Mouse (Mus musculus) megakaryocyte-erythroid progenitor cell, adult 5-6 weeks (primary cell): ENCODE results near the gene Serpinb12. TPM values are rescaled to one million over a fixed set of nuclear protein-coding genes. Genes with fewer than 3 reads are reported as not detected.
"Not testable (repeated sequence)": the region's sequence is repeated elsewhere in the genome, so short reads cannot be mapped to it uniquely, and the experiment has no call there.

ENCODE experiments used
- ATAC-seq: replicated peaks from 2 replicates; pipeline ENCODE4 v1.8.0; 2016; ENCODE audit warnings: mild to moderate bottlenecking, inconsistent platforms; ENCODE audit not compliant: severe bottlenecking, poor library complexity, low FRiP score, low TSS enrichment
- total RNA-seq, 2 experiments: library from RNA; stranded (forward) in 1 of 2; stranded (reverse) in 1 of 2; fragments of 200-1000, 215-1000 nt in 1 of 2; fragments of >200 nt in 1 of 2; fragmentation: Nextera tagmentation in 1 of 2; gene quantifications; 2 replicates each; pipeline ENCODE4 v1.2.3; 2014 to 2017

Serpinb12 gene
- total RNA-seq (2014; fragmentation: Nextera tagmentation) (not detected in 2 replicates), total RNA-seq (2017) (not detected in 2 replicates)

GRCm38 (mm10) chr1:106934265-106934664 is at the start of gene Serpinb12:
Serpinb12 (plus strand) TSS chr1:106934449.
- ATAC-seq, result no peak

DNA sequence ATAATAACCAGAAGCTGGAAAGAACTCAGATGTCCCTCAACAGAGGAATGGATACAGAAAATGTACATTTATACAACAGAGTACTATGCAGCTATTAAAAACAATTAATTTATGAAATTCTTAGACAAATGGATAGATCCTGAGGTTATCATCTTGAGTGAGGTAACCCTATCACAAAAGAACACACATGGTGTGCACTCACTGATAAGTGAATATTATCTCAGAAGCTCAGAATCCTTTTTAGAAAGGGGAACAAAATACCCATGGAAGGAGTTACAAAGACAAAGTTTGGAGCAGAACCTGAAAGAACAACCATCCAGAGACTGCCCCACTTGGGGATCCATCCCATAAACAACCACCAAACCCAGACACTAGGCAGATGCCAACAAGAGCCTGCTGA is 39.1 kb upstream of the Serpinb12 start:
- ATAC-seq, result not testable (repeated sequence)

GRCm38 (mm10) chr1:106901406-106901805 is 32.8 kb upstream of the Serpinb12 start:
- ATAC-seq, result peak; percentile 91

- no peak for ATAC-seq
These were observed 2.3 kb upstream of the Serpinb12 start for GRCm38 (mm10) chr1:106931954-106932353.

- ATAC-seq, result no peak
These were observed 591 bp upstream of the Serpinb12 start for GRCm38 (mm10) chr1:106933658-106934057.

DNA sequence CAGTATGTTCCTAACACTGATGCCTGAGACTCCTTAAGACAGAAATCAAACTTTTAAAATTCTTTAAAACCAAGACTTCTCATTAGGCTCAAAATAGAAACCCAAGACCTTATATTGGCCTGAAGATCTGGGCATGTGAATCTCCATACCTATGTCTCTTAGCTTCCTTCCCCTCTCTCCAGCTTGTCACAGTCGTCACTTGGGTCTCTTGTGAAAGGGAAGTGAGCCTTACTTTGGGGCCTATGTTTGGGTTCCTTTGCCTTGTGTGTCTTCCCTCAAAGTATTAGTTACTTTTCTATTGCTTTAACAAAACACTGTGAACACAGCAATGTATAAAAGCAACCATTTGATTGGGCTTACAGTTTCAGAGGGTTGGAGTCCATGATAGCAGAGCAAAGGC is 13.0 kb downstream of the Serpinb12 start:
- no peak for ATAC-seq

DNA sequence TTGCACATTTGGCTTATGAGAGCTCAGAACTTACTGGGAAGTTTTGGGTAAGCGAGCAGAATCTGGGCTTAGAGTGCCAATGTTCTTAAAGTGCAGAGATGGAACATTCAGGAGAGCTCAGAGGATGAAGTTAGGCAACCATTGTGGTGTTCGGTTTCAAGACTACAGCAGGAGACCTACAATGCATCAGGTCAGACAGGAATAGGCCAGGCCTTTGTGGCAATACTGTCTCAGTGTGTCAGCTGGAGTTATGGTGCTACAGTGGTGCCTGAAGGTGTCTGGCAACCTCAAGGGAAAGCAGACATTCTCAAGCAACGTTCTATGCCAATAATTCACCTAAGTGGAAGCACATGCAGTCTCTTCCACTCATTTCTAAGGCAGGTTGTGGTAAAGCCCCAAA is 25.7 kb downstream of the Serpinb12 start:
- no peak for ATAC-seq

GRCm38 (mm10) chr1:106961023-106961422 is 26.8 kb downstream of the Serpinb12 start:
- peak; percentile 61 for ATAC-seq

DNA sequence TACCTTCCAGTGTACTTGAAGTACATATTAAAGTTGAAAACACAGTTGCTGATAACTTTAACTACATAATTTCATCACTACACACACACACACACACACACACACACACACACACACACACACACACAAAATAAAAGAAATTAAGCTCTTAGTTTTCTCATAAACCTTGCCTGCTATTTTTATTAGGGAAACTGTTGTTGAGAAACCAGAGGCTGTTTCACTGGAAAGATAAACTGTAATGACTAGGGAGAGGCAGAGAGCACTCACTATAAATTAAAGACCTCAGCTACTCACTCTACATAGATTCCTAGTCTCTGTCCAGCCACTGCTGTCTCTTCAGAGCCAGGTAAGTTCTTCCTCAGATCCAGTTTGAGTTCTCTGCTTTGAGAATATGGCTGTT is 46.4 kb downstream of the Serpinb12 start, which contains the start of gene Serpinb13:
Gene Serpinb13 (plus strand): TSS at position 301 of the 400 bp plus-strand sequence.
- no peak for ATAC-seq

GRCm38 (mm10) chr1:106983092-106983491 is 48.8 kb downstream of the Serpinb12 start:
- no peak for ATAC-seq

- no peak for ATAC-seq
These were observed 49.6 kb downstream of the Serpinb12 start for GRCm38 (mm10) chr1:106983865-106984264.

GRCm38 (mm10) chr1:107000424-107000823 is 66.2 kb downstream of the Serpinb12 start:
- no peak for ATAC-seq

- ATAC-seq, result no peak
These were observed 67.5 kb downstream of the Serpinb12 start for GRCm38 (mm10) chr1:107001754-107002153.

GRCm38 (mm10) chr1:107006316-107006715 is 72.1 kb downstream of the Serpinb12 start:
- no peak for ATAC-seq

Other genes with a start within 250 kb of the Serpinb12 start
- gene Bcl2, start 220.2 kb upstream of the Serpinb12 start, total RNA-seq (2014; fragmentation: Nextera tagmentation), result 4.8 and 15.0 TPM in 2 replicates
- 12.1 and 14.5 TPM in 2 replicates for gene Bcl2, start 220.2 kb upstream of the Serpinb12 start, total RNA-seq (2017)
- 9.4 and 10.2 TPM in 2 replicates for gene Kdsr, start 174.7 kb upstream of the Serpinb12 start, total RNA-seq (2014; fragmentation: Nextera tagmentation)
- 31.7 and 35.8 TPM in 2 replicates for gene Kdsr, start 174.7 kb upstream of the Serpinb12 start, total RNA-seq (2017)
- 38.1 and 76.7 TPM in 2 replicates for gene Vps4b, start 137.7 kb upstream of the Serpinb12 start, total RNA-seq (2014; fragmentation: Nextera tagmentation)
- 68.8 and 105 TPM in 2 replicates for gene Vps4b, start 137.7 kb upstream of the Serpinb12 start, total RNA-seq (2017)
- not detected in 2 replicates for gene Serpinb5, start 73.3 kb upstream of the Serpinb12 start, total RNA-seq (2014; fragmentation: Nextera tagmentation)
- not detected in 2 replicates for gene Serpinb5, start 73.3 kb upstream of the Serpinb12 start, total RNA-seq (2017)
- not detected in 2 replicates for gene Serpinb13, start 46.5 kb downstream of the Serpinb12 start, total RNA-seq (2014; fragmentation: Nextera tagmentation)
- not detected in 2 replicates for gene Serpinb13, start 46.5 kb downstream of the Serpinb12 start, total RNA-seq (2017)
- gene Serpinb3a, start 117.9 kb downstream of the Serpinb12 start, total RNA-seq (2014; fragmentation: Nextera tagmentation), result not detected in 2 replicates
- not detected in 2 replicates for gene Serpinb3a, start 117.9 kb downstream of the Serpinb12 start, total RNA-seq (2017)
- not detected in 2 replicates for gene Serpinb3d, start 149.1 kb downstream of the Serpinb12 start, total RNA-seq (2014; fragmentation: Nextera tagmentation)
- not detected in 2 replicates for gene Serpinb3d, start 149.1 kb downstream of the Serpinb12 start, total RNA-seq (2017)